Mouse (Mus musculus): ENCODE data around the gene Trappc5. TPM values are rescaled to one million over a fixed set of nuclear protein-coding genes. Genes with fewer than 3 reads are reported as not detected.

Trappc5 gene
- polyA plus RNA-seq, 1 experiment = 15.7 TPM

- Histone ChIP-seq H3K4me1 (ENCODE audit: control insufficient read depth, insufficient read depth, low read length) (no peaks in the 10 kb centered on the region), H3K4me3 (ENCODE audit: insufficient read depth, low read length) (no peak overlapping the region), H3K27ac (ENCODE audit: insufficient read depth, low read length) (no peak overlapping the region)
- no peak for TF ChIP-seq POLR2A (IDR thresholded peaks at IDR 0.05; ENCODE audit: low read depth, low read length)
- no peak for TF ChIP-seq CTCF (IDR thresholded peaks at IDR 0.05; ENCODE audit: borderline replicate concordance, insufficient read depth, low read length)
These were observed 44.9 kb downstream of the Trappc5 start for GRCm38 (mm10) chr8:3721041-3721440.

Other genes with a start within 250 kb of the Trappc5 start
- gene Pex11g, start 208.6 kb upstream of the Trappc5 start, polyA plus RNA-seq (2011; ENCODE audit: insufficient read length, low read depth, missing spikeins) = 3.8 and 5.9 TPM in 2 replicates
- gene Tex45, start 205.4 kb upstream of the Trappc5 start, polyA plus RNA-seq (2011; ENCODE audit: insufficient read length, low read depth, missing spikeins) = not detected in 2 replicates
- gene Zfp358, start 183.2 kb upstream of the Trappc5 start, polyA plus RNA-seq (2011; ENCODE audit: insufficient read length, low read depth, missing spikeins) = 27.2 and 28.5 TPM in 2 replicates
- 48.1 and 58.9 TPM in 2 replicates for gene Mcoln1, start 175.8 kb upstream of the Trappc5 start, polyA plus RNA-seq (2011; ENCODE audit: insufficient read length, low read depth, missing spikeins)
- gene Pnpla6, start 160.9 kb upstream of the Trappc5 start, polyA plus RNA-seq (2011; ENCODE audit: insufficient read length, low read depth, missing spikeins) = 16.5 and 28.0 TPM in 2 replicates
- not detected in 2 replicates for gene C330021F23Rik, start 108.3 kb upstream of the Trappc5 start, polyA plus RNA-seq (2011; ENCODE audit: insufficient read length, low read depth, missing spikeins)
- not detected in 2 replicates for gene Camsap3, start 89.0 kb upstream of the Trappc5 start, polyA plus RNA-seq (2011; ENCODE audit: insufficient read length, low read depth, missing spikeins)
- 21.7 and 25.0 TPM in 2 replicates for gene Xab2, start 55.0 kb upstream of the Trappc5 start, polyA plus RNA-seq (2011; ENCODE audit: insufficient read length, low read depth, missing spikeins)
- 73.1 and 80.7 TPM in 2 replicates for gene Pet100, start 54.8 kb upstream of the Trappc5 start, polyA plus RNA-seq (2011; ENCODE audit: insufficient read length, low read depth, missing spikeins)
- not detected in 2 replicates for gene Pcp2, start 50.8 kb upstream of the Trappc5 start, polyA plus RNA-seq (2011; ENCODE audit: insufficient read length, low read depth, missing spikeins)
- 29.7 and 34.7 TPM in 2 replicates for gene Stxbp2, start 45.3 kb upstream of the Trappc5 start, polyA plus RNA-seq (2011; ENCODE audit: insufficient read length, low read depth, missing spikeins)
- not detected in 2 replicates for gene Retn, start 20.5 kb upstream of the Trappc5 start, polyA plus RNA-seq (2011; ENCODE audit: insufficient read length, low read depth, missing spikeins)
- not detected in 2 replicates for gene Mcemp1, start 10.5 kb upstream of the Trappc5 start, polyA plus RNA-seq (2011; ENCODE audit: insufficient read length, low read depth, missing spikeins)
- gene Fcor, start 3.9 kb upstream of the Trappc5 start, polyA plus RNA-seq (2011; ENCODE audit: insufficient read length, low read depth, missing spikeins) = 2.7 and 3.3 TPM in 2 replicates
- gene Fcer2a, start 17.9 kb downstream of the Trappc5 start, polyA plus RNA-seq (2011; ENCODE audit: insufficient read length, low read depth, missing spikeins) = not detected in 2 replicates
- gene Clec4g, start 44.4 kb downstream of the Trappc5 start, polyA plus RNA-seq (2011; ENCODE audit: insufficient read length, low read depth, missing spikeins) = not detected in 2 replicates
- gene Cd209a, start 72.7 kb downstream of the Trappc5 start, polyA plus RNA-seq (2011; ENCODE audit: insufficient read length, low read depth, missing spikeins) = not detected in 2 replicates
- not detected in 2 replicates for gene Cd209e, start 178.0 kb downstream of the Trappc5 start, polyA plus RNA-seq (2011; ENCODE audit: insufficient read length, low read depth, missing spikeins)
- gene Cd209d, start 202.3 kb downstream of the Trappc5 start, polyA plus RNA-seq (2011; ENCODE audit: insufficient read length, low read depth, missing spikeins) = not detected in 2 replicates